Mouse (Mus musculus): ENCODE results near the gene Got2. TPM values are rescaled to one million over a fixed set of nuclear protein-coding genes. Genes with fewer than 3 reads are reported as not detected.

Got2 gene
- total RNA-seq, 4 experiments from 2014 or later: 236 to 256 (median 250) TPM

DNA sequence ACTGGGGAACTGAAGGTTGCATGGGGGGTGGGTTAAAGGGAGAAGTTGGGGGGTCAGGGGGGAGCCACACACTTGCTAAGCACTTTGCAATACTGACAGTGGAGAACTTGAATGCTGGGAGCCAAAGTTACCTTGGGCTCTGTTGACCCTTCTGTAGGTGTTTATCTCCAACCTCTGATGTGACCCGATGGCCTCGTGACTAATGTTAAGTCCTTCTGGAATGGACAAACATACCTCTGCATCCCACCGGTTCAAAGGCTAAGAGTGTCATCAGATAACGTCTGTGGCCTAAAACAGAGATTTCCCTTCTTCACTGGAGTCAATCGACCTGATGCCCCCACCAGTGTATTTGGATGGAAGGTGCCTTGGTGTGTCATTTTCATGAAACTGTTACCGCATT lies 67.1 kb downstream of the Got2 start:
- DNase-seq (ENCODE audit: low spot score in 2 of 2): no peak

DNA sequence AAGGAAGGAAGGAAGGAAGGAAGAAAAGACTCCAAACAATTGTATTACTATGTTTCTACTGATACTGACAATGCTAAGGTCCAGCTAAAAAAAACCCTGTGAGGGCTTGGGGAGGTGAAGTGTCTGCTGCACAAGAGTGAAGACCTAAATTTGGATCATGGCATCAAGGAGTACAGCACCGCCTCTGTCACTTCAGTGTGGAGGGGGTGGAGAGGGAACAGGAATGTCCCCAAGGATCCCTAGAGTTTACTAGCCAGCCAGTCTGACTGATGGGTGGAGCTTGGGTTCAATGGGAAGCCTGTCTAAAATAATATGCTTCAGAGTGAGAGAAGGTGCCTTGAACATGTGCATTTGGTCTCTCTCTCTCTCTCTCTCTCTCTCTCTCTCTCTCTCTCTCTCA lies 70.1 kb downstream of the Got2 start:
- no peak for DNase-seq (ENCODE audit: low spot score in 2 of 2)

DNA sequence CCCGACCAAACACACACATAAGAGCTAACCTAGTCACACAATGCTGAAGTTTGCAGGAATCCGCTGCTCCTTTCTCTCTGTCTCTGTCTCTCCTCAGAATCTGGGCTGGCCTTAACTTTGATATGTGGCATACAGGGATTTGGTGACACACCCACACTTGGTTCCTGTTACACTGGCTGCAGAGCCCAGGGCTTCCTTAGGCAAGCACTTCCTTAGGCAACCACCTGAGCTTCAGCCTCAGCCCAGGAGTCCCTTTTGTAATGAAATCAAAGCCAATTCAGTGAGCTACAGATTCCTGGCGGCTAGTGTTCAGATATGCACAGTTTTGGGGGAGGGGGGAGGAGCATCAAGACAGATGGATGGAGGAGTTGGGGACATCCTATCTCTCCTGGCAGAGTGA lies 70.8 kb downstream of the Got2 start:
- DNase-seq (ENCODE audit: low spot score in 2 of 2): no peak

DNA sequence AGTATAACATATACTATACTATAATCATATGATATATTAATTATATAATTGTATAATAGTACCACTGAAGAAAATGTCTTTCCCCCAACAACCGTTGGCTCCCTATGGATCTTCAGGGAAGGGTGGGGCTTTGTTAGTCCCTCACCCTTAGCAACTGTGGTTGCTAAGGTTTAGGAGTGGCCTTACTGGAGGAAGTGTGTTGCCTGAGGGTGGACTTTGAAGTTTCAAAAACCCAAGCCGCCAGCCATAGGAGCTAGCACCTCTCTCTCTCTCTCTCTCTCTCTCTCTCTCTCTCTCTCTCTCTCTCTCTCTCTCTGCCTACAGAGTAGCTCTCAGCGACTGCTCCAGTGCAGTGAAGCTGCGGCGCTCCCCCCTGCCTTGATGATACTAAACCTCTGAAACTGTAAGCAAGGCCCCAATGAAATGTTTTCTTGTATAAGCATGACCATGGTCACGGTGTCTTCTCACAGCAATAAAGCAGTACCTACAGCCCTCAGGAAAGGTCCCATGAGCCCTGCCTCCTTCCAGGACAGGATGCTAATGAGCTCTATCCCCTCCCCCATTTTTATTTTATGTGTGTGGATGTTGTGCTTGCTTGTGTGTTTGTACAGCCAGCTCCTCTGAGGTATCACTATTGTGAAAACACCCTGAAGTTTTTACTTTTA lies 72.2 kb downstream of the Got2 start:
- DNase-seq (ENCODE audit: low spot score in 2 of 2): no peak

Other genes starting within 250 kb of the Got2 start
- 1,000 to 10,000 TPM; 1,680 to 1,868 (median 1,803) TPM for gene Ndrg4, start 211.6 kb downstream of the Got2 start, total RNA-seq (2022)
- 10 to 100 TPM; 17.6 to 25.4 (median 23.4) TPM for gene Setd6, start 172.7 kb downstream of the Got2 start, total RNA-seq (2022)
- 100 to 1,000 TPM; 113 to 140 (median 126) TPM for gene Cnot1, start 81.1 kb downstream of the Got2 start, total RNA-seq (2022)
- 10 to 100 TPM; 45.9 to 88.1 (median 66.7) TPM for gene Sap18b, start 63.2 kb downstream of the Got2 start, total RNA-seq (2022)
- gene Slc38a7, start 35.0 kb downstream of the Got2 start, total RNA-seq (2022): 10 to 100 TPM; 22.7 to 27.9 (median 25.4) TPM